Mouse (Mus musculus) common myeloid progenitor, adult 5-6 weeks (primary cell): ENCODE results near the gene Urah. TPM values are rescaled to one million over a fixed set of nuclear protein-coding genes. Genes with fewer than 3 reads are reported as not detected.
A peak's percentile ranks its signal among the peaks of the same experiment; 100 is the strongest.

ENCODE experiments used
- ATAC-seq: replicated peaks from 2 replicates; pipeline ENCODE4 v1.8.0; 2016; ENCODE audit warnings: low read depth, mild to moderate bottlenecking, moderate TSS enrichment, inconsistent platforms; ENCODE audit not compliant: poor library complexity, severe bottlenecking
- total RNA-seq: library from RNA; stranded (forward); fragments of 200-1000, 187-1606 nt; gene quantifications from 2 replicates; pipeline ENCODE4 v1.2.3, GENCODE M21; 2017

Urah gene
- total RNA-seq, 1 experiment from 2014 or later, result not detected

DNA sequence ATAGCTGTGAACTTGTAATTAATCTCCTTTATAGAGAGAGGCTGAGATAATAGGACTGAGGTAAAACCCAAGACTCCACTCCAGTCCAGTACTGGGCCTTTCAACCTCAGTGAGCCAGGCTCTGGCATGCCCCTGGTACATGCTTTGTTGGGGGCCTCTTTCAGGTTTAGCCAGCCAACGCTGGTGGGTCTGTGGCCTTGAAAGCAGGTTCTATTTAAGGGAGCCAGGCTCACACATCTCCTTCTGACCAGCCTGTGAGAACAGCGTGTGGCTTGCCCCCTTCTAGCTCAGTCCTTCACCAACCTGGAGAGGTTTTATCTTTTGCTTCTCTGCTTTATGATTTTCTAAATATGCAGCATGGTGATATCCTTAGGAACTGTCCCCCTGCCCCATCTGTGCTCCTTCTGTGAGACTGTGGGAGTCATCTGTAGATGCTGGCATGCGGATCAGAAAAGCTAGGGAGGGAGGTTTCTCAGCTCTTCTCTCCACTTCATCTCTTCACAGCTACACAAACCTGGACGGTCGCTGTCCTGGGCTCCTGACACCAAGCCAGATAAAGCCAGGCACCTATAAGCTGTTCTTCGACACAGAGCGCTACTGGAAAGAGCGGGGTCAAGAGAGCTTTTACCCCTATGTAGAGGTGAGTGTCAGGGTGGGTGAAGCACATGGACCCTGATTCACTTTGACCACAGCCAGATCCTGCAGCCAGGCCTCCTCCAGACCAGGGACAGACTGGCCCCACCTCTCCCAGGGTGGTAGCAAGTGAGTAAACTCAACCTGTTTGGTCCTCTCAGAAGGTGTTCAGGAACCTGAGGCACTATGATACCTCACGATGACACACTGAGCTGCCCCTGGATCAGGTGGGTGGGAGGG, 1.7 kb downstream of the Urah start:
- ATAC-seq, result no peak

- no peak for ATAC-seq
Measured at GRCm38 (mm10) chr7:140839556-140839955, 4.7 kb downstream of the Urah start.

- no peak for ATAC-seq
Measured at GRCm38 (mm10) chr7:140840750-140841735, 6.2 kb downstream of the Urah start.

GRCm38 (mm10) chr7:140843806-140844205, 9.0 kb downstream of the Urah start:
- no peak for ATAC-seq

- peak; percentile 91 for ATAC-seq
Measured at GRCm38 (mm10) chr7:140844905-140845665, 10.3 kb downstream of the Urah start, which contains the start of gene Scgb1c1. TSS of gene Scgb1c1 (plus strand) at chr7:140845547.

DNA sequence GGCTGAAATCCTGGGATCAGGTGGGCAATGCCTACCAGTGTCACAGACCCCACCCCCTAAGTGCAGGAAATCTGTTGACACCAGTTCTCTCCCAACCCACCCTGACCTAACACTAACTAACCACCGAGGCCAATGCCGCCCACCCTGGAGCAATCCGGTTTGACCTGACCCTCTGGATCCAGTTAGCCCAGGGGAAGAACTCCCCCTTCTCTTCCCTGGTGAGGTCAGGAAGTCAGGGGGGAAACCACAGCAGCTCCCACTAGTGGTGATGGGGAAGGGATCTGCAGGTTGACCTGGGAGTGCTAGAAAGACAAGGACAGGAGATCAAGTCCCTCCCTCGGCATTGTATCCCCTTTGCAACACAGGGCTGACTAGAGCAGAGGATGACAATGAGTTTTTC, 10.9 kb downstream of the Urah start:
- ATAC-seq, result no peak

- ATAC-seq, result no peak
Measured at GRCm38 (mm10) chr7:140846676-140847075, 11.9 kb downstream of the Urah start.

- ATAC-seq, result no peak
Measured at GRCm38 (mm10) chr7:140847755-140848580, 13.2 kb downstream of the Urah start, which contains the start of gene Odf3. TSS of gene Odf3 (plus strand) at chr7:140847805.

GRCm38 (mm10) chr7:140848591-140848990, 13.8 kb downstream of the Urah start:
- no peak for ATAC-seq

GRCm38 (mm10) chr7:140851916-140852315, 17.1 kb downstream of the Urah start:
- no peak for ATAC-seq

DNA sequence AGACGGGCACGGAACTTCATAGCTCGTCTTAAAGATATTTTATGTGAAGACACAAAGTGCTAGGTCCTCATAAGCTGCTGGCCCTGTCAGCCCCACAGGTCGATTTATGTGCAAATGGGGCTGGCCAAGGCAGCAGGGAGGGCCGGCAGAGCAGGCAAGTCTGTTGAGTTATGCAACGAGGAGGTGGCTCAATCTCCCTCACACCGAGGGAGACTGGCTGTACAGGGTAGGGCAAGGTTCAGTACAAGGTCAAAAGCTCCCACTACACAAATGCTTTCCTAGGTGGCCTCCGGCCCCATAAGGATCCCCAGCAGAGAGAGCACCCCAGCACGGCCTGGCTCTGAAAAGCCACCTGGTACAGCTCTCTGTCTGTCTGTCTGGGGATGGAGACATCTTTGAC, 18.6 kb downstream of the Urah start:
- ATAC-seq, result no peak

DNA sequence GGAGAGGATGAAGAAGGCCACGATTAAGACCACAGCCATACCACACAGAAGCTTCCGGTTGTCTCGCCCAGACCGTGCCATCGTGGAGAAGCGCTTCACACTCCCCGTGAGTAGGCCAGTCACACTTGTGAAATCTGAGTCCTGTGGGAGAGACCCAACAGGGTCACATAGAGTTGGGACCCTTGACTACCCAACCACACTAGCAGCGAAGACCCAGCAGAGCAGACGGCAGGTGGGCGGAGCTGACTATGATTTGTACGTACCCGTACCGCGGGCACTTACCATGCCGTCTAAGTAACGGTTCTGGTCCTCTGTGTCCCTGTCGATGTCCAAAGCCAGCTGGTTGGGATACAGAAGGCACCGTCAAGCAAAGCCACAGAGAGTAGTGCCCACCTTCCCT, 19.7 kb downstream of the Urah start:
- ATAC-seq, result no peak

- no peak for ATAC-seq
Measured at GRCm38 (mm10) chr7:140855181-140855580, 20.4 kb downstream of the Urah start.

- peak; percentile 66 for ATAC-seq
Measured at GRCm38 (mm10) chr7:140855860-140856784, 21.3 kb downstream of the Urah start, which contains the start of gene Gm45785. TSS of gene Gm45785 (minus strand) at chr7:140856331.

DNA sequence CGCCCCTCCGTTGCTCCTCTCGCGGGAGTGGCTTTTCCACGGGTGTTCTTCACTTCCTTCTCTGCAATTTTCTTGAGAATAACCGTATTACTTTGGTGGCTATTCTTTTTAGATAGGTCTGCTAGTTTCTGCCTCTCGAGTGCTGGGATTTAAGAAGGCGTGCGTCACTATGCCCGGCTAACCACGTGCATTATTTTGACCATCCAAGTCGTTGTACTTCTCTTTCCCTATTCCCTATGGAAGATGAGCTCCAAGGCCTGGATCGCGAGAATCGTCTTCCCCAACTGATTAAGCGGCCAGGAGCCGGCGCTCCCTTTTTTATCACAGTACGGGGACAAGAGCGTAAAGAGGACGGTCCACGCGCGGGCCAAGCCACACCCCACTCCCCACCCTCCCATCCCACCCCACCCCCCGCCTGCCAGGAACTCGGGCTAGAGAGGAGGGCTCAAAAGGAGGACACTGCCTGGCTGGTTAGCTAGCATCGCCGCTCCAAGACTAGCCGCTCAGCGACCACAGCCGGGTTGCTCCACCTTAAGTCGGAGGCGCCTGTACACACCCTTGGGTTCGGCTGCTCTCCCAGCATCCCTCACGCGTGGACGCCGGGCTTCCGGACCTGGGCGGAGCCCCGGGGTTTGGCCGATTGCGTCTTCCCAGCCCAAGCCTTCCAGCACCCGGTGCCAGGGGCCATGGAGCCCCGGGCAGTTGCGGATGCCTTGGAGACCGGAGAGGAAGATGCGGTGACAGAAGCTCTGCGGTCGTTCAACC, 22.1 kb downstream of the Urah start, which contains the start of gene Ric8a:
TSS of gene Ric8a (plus strand) at position 173 of the 765 bp plus-strand sequence.
- ATAC-seq, result peak; percentile 66

- peak; percentile 16 for ATAC-seq
Measured at GRCm38 (mm10) chr7:140857550-140858505, 23.0 kb downstream of the Urah start, which contains the start of gene Bet1l. TSS of gene Bet1l (minus strand) at chr7:140857577.
